Mouse (Mus musculus): ENCODE data around the gene Tia1. TPM values are rescaled to one million over a fixed set of nuclear protein-coding genes. Genes with fewer than 3 reads are reported as not detected.

The Tia1 gene
- total and polyA plus RNA-seq, 2 experiments from 2014 or later: 67.8 to 76.7 TPM

GRCm38 (mm10) chr6:86418711-86419110, 14.7 kb downstream of the Tia1 start:
- Histone ChIP-seq H3K4me3 (ENCODE audit: low read depth, low read length) (no peak overlapping the region), H3K9me3 (replicated peaks; ENCODE audit: control insufficient read depth, low read length) (no peaks in the 10 kb centered on the region), H3K4me2 (ENCODE audit: low read depth, low read length) (no peak overlapping the region), H3K9ac (replicated peaks; ENCODE audit: low read depth, low read length) (no peak overlapping the region), H3K4me1 (ENCODE audit: control insufficient read depth, insufficient read depth) (no peaks in the 10 kb centered on the region), H3K27ac (ENCODE audit: low read depth) (no peak overlapping the region), H3K27me3 (ENCODE audit: control insufficient read depth, insufficient read depth, low read length) (no peaks in the 10 kb centered on the region), H3K36me3 (replicated peaks; ENCODE audit: control insufficient read depth, insufficient read depth, low read length) (peaks cover 76% of the 10 kb centered on the region)
- no peak for DNase-seq (ENCODE audit: low spot score)
- WGBS: 85% methylated on average over 6 of the region's 6 CpGs
- TF ChIP-seq EP300 (IDR thresholded peaks at IDR 0.05; ENCODE audit: low read depth) (no peak), CTCF (IDR thresholded peaks at IDR 0.05; ENCODE audit: low read depth) (no peak)
- ATAC-seq (ENCODE audit: insufficient read depth, low read depth): no peak

GRCm38 (mm10) chr6:86419239-86419638, 15.2 kb downstream of the Tia1 start:
- Histone ChIP-seq H3K9ac (replicated peaks; ENCODE audit: low read depth, low read length) (no peak overlapping the region), H3K27me3 (ENCODE audit: control insufficient read depth, insufficient read depth, low read length) (no peaks in the 10 kb centered on the region), H3K4me1 (ENCODE audit: control insufficient read depth, insufficient read depth) (no peaks in the 10 kb centered on the region), H3K27ac (ENCODE audit: low read depth) (no peak overlapping the region), H3K9me3 (replicated peaks; ENCODE audit: control insufficient read depth, low read length) (no peaks in the 10 kb centered on the region), H3K4me3 (ENCODE audit: low read depth, low read length) (no peak overlapping the region), H3K4me2 (ENCODE audit: low read depth, low read length) (no peak overlapping the region), H3K36me3 (replicated peaks; ENCODE audit: control insufficient read depth, insufficient read depth, low read length) (peaks cover 77% of the 10 kb centered on the region)
- 88% methylated on average over 3 of the region's 3 CpGs for WGBS
- TF ChIP-seq EP300 (IDR thresholded peaks at IDR 0.05; ENCODE audit: low read depth): no peak
- no peak for TF ChIP-seq CTCF (IDR thresholded peaks at IDR 0.05; ENCODE audit: low read depth)
- DNase-seq (ENCODE audit: low spot score) (no peak), ATAC-seq (ENCODE audit: insufficient read depth, low read depth) (no peak)

GRCm38 (mm10) chr6:86420491-86420890, 16.5 kb downstream of the Tia1 start:
- Histone ChIP-seq H3K4me1 (ENCODE audit: control insufficient read depth, insufficient read depth) (no peaks in the 10 kb centered on the region), H3K4me3 (ENCODE audit: low read depth, low read length) (no peak overlapping the region), H3K27me3 (ENCODE audit: control insufficient read depth, insufficient read depth, low read length) (no peaks in the 10 kb centered on the region), H3K4me2 (ENCODE audit: low read depth, low read length) (no peak overlapping the region), H3K27ac (ENCODE audit: low read depth) (no peak overlapping the region), H3K9me3 (replicated peaks; ENCODE audit: control insufficient read depth, low read length) (no peaks in the 10 kb centered on the region), H3K36me3 (replicated peaks; ENCODE audit: control insufficient read depth, insufficient read depth, low read length) (peaks cover 84% of the 10 kb centered on the region), H3K9ac (replicated peaks; ENCODE audit: low read depth, low read length) (no peak overlapping the region)
- ATAC-seq (ENCODE audit: insufficient read depth, low read depth) (no peak), DNase-seq (ENCODE audit: low spot score) (peak; percentile 21)
- WGBS: 78% methylated on average over 6 of the region's 6 CpGs
- TF ChIP-seq EP300 (IDR thresholded peaks at IDR 0.05; ENCODE audit: low read depth) (no peak), CTCF (IDR thresholded peaks at IDR 0.05; ENCODE audit: low read depth) (peak; percentile 25)

GRCm38 (mm10) chr6:86426358-86426757, 22.3 kb downstream of the Tia1 start, which contains the start of gene Gm44790:
Gm44790 (plus strand) TSS chr6:86426658.
- Histone ChIP-seq H3K4me2 (ENCODE audit: low read depth, low read length) (no peak within 1 kb of the TSS), H3K4me1 (ENCODE audit: control insufficient read depth, insufficient read depth) (no peaks in the 10 kb centered on the region), H3K9ac (replicated peaks; ENCODE audit: low read depth, low read length) (no peak within 1 kb of the TSS), H3K27ac (ENCODE audit: low read depth) (no peak within 1 kb of the TSS), H3K36me3 (replicated peaks; ENCODE audit: control insufficient read depth, insufficient read depth, low read length) (peaks cover 85% of the 10 kb centered on the region), H3K27me3 (ENCODE audit: control insufficient read depth, insufficient read depth, low read length) (no peaks in the 10 kb centered on the region), H3K4me3 (ENCODE audit: low read depth, low read length) (no peak within 1 kb of the TSS), H3K9me3 (replicated peaks; ENCODE audit: control insufficient read depth, low read length) (no peaks in the 10 kb centered on the region)
- DNase-seq (ENCODE audit: low spot score) (no peak), ATAC-seq (ENCODE audit: insufficient read depth, low read depth) (no peak)
- TF ChIP-seq CTCF (IDR thresholded peaks at IDR 0.05; ENCODE audit: low read depth) (no peak), EP300 (IDR thresholded peaks at IDR 0.05; ENCODE audit: low read depth) (no peak)
- WGBS: 90% methylated on average over 1 of the region's 1 CpGs

- H3K27ac ChIP-seq (ENCODE audit: low read depth): no peak overlapping the region
- 97% methylated on average over 3 of the region's 3 CpGs for WGBS
- no peaks in the 10 kb centered on the region for H3K4me1 ChIP-seq (ENCODE audit: control insufficient read depth, insufficient read depth)
- H3K27me3 ChIP-seq (ENCODE audit: control insufficient read depth, insufficient read depth, low read length): no peaks in the 10 kb centered on the region
- H3K9ac ChIP-seq (replicated peaks; ENCODE audit: low read depth, low read length): no peak overlapping the region
- peaks cover 84% of the 10 kb centered on the region for H3K36me3 ChIP-seq (replicated peaks; ENCODE audit: control insufficient read depth, insufficient read depth, low read length)
- DNase-seq (ENCODE audit: low spot score) (no peak), ATAC-seq (ENCODE audit: insufficient read depth, low read depth) (no peak)
- TF ChIP-seq EP300 (IDR thresholded peaks at IDR 0.05; ENCODE audit: low read depth) (no peak), CTCF (IDR thresholded peaks at IDR 0.05; ENCODE audit: low read depth) (no peak)
- H3K4me3 ChIP-seq (ENCODE audit: low read depth, low read length): no peak overlapping the region
- no peaks in the 10 kb centered on the region for H3K9me3 ChIP-seq (replicated peaks; ENCODE audit: control insufficient read depth, low read length)
- no peak overlapping the region for H3K4me2 ChIP-seq (ENCODE audit: low read depth, low read length)
These were observed 27.5 kb downstream of the Tia1 start for GRCm38 (mm10) chr6:86431531-86431930.

GRCm38 (mm10) chr6:86433696-86434095, 29.7 kb downstream of the Tia1 start:
- Histone ChIP-seq H3K9ac (replicated peaks; ENCODE audit: low read depth, low read length) (no peak overlapping the region), H3K36me3 (replicated peaks; ENCODE audit: control insufficient read depth, insufficient read depth, low read length) (peaks cover 62% of the 10 kb centered on the region), H3K4me1 (ENCODE audit: control insufficient read depth, insufficient read depth) (no peaks in the 10 kb centered on the region), H3K4me3 (ENCODE audit: low read depth, low read length) (no peak overlapping the region), H3K9me3 (replicated peaks; ENCODE audit: control insufficient read depth, low read length) (no peaks in the 10 kb centered on the region), H3K27me3 (ENCODE audit: control insufficient read depth, insufficient read depth, low read length) (no peaks in the 10 kb centered on the region), H3K27ac (ENCODE audit: low read depth) (no peak overlapping the region), H3K4me2 (ENCODE audit: low read depth, low read length) (no peak overlapping the region)
- TF ChIP-seq CTCF (IDR thresholded peaks at IDR 0.05; ENCODE audit: low read depth): no peak
- no peak for TF ChIP-seq EP300 (IDR thresholded peaks at IDR 0.05; ENCODE audit: low read depth)
- DNase-seq (ENCODE audit: low spot score) (no peak), ATAC-seq (ENCODE audit: insufficient read depth, low read depth) (no peak)
- 91% methylated on average over 1 of the region's 1 CpGs for WGBS
